Mouse (Mus musculus): ENCODE measurements around the gene Fcrl5. TPM values are rescaled to one million over a fixed set of nuclear protein-coding genes. Genes with fewer than 3 reads are reported as not detected.

Gene Fcrl5
- polyA plus RNA-seq (2012; rRNA removed) = not detected in 2 replicates

- H3K27me3 ChIP-seq (ENCODE audit: control insufficient read depth, insufficient read depth, low read length) = no peaks in the 10 kb centered on the region
- TF ChIP-seq POLR2A (IDR thresholded peaks at IDR 0.05; ENCODE audit: control insufficient read depth, low read depth, low read length) = no peak
- no peak for TF ChIP-seq CTCF (IDR thresholded peaks at IDR 0.05; ENCODE audit: control insufficient read depth, insufficient read depth, insufficient replicate concordance, low read depth, low read length)
- H3K4me3 ChIP-seq (ENCODE audit: control insufficient read depth, low read depth, low read length) = no peak within 1 kb of the TSS
- H3K36me3 ChIP-seq (ENCODE audit: control insufficient read depth, insufficient read depth, low read length) = no peaks in the 10 kb centered on the region
- H3K4me1 ChIP-seq (ENCODE audit: control insufficient read depth, insufficient read depth, low read length) = no peaks in the 10 kb centered on the region
- no peak within 1 kb of the TSS for H3K27ac ChIP-seq (ENCODE audit: control insufficient read depth, insufficient read depth, low read depth, low read length)
Measured at GRCm38 (mm10) chr3:87435479-87435878, at the start of gene Fcrl5. Gene Fcrl5 (plus strand): TSS chr3:87435773.

- TF ChIP-seq CTCF (IDR thresholded peaks at IDR 0.05; ENCODE audit: control insufficient read depth, insufficient read depth, insufficient replicate concordance, low read depth, low read length) = no peak
- TF ChIP-seq POLR2A (IDR thresholded peaks at IDR 0.05; ENCODE audit: control insufficient read depth, low read depth, low read length) = no peak
- no peak overlapping the region for H3K4me3 ChIP-seq (ENCODE audit: control insufficient read depth, low read depth, low read length)
- no peaks in the 10 kb centered on the region for H3K4me1 ChIP-seq (ENCODE audit: control insufficient read depth, insufficient read depth, low read length)
- no peak overlapping the region for H3K27ac ChIP-seq (ENCODE audit: control insufficient read depth, insufficient read depth, low read depth, low read length)
- H3K27me3 ChIP-seq (ENCODE audit: control insufficient read depth, insufficient read depth, low read length) = no peaks in the 10 kb centered on the region
- H3K36me3 ChIP-seq (ENCODE audit: control insufficient read depth, insufficient read depth, low read length) = no peaks in the 10 kb centered on the region
Measured at GRCm38 (mm10) chr3:87390935-87391334, 44.6 kb upstream of the Fcrl5 start.

- Histone ChIP-seq H3K27me3 (ENCODE audit: control insufficient read depth, insufficient read depth, low read length) (no peaks in the 10 kb centered on the region), H3K4me1 (ENCODE audit: control insufficient read depth, insufficient read depth, low read length) (no peaks in the 10 kb centered on the region), H3K4me3 (ENCODE audit: control insufficient read depth, low read depth, low read length) (no peak overlapping the region), H3K36me3 (ENCODE audit: control insufficient read depth, insufficient read depth, low read length) (no peaks in the 10 kb centered on the region), H3K27ac (ENCODE audit: control insufficient read depth, insufficient read depth, low read depth, low read length) (no peak overlapping the region)
- TF ChIP-seq POLR2A (IDR thresholded peaks at IDR 0.05; ENCODE audit: control insufficient read depth, low read depth, low read length) (no peak), CTCF (IDR thresholded peaks at IDR 0.05; ENCODE audit: control insufficient read depth, insufficient read depth, insufficient replicate concordance, low read depth, low read length) (no peak)
Measured at GRCm38 (mm10) chr3:87398809-87399208, 36.8 kb upstream of the Fcrl5 start.

GRCm38 (mm10) chr3:87399906-87400305 is 35.7 kb upstream of the Fcrl5 start:
- no peaks in the 10 kb centered on the region for H3K27me3 ChIP-seq (ENCODE audit: control insufficient read depth, insufficient read depth, low read length)
- no peaks in the 10 kb centered on the region for H3K36me3 ChIP-seq (ENCODE audit: control insufficient read depth, insufficient read depth, low read length)
- H3K27ac ChIP-seq (ENCODE audit: control insufficient read depth, insufficient read depth, low read depth, low read length) = no peak overlapping the region
- no peaks in the 10 kb centered on the region for H3K4me1 ChIP-seq (ENCODE audit: control insufficient read depth, insufficient read depth, low read length)
- H3K4me3 ChIP-seq (ENCODE audit: control insufficient read depth, low read depth, low read length) = no peak overlapping the region
- TF ChIP-seq CTCF (IDR thresholded peaks at IDR 0.05; ENCODE audit: control insufficient read depth, insufficient read depth, insufficient replicate concordance, low read depth, low read length) (no peak), POLR2A (IDR thresholded peaks at IDR 0.05; ENCODE audit: control insufficient read depth, low read depth, low read length) (no peak)

GRCm38 (mm10) chr3:87401321-87401720 is 34.3 kb upstream of the Fcrl5 start:
- H3K4me3 ChIP-seq (ENCODE audit: control insufficient read depth, low read depth, low read length) = no peak overlapping the region
- H3K27ac ChIP-seq (ENCODE audit: control insufficient read depth, insufficient read depth, low read depth, low read length) = no peak overlapping the region
- no peaks in the 10 kb centered on the region for H3K36me3 ChIP-seq (ENCODE audit: control insufficient read depth, insufficient read depth, low read length)
- H3K4me1 ChIP-seq (ENCODE audit: control insufficient read depth, insufficient read depth, low read length) = no peaks in the 10 kb centered on the region
- H3K27me3 ChIP-seq (ENCODE audit: control insufficient read depth, insufficient read depth, low read length) = no peaks in the 10 kb centered on the region
- TF ChIP-seq CTCF (IDR thresholded peaks at IDR 0.05; ENCODE audit: control insufficient read depth, insufficient read depth, insufficient replicate concordance, low read depth, low read length) = no peak
- TF ChIP-seq POLR2A (IDR thresholded peaks at IDR 0.05; ENCODE audit: control insufficient read depth, low read depth, low read length) = no peak

GRCm38 (mm10) chr3:87408171-87408570 is 27.4 kb upstream of the Fcrl5 start:
- Histone ChIP-seq H3K27ac (ENCODE audit: control insufficient read depth, insufficient read depth, low read depth, low read length) (no peak overlapping the region), H3K36me3 (ENCODE audit: control insufficient read depth, insufficient read depth, low read length) (no peaks in the 10 kb centered on the region), H3K27me3 (ENCODE audit: control insufficient read depth, insufficient read depth, low read length) (no peaks in the 10 kb centered on the region), H3K4me3 (ENCODE audit: control insufficient read depth, low read depth, low read length) (no peak overlapping the region), H3K4me1 (ENCODE audit: control insufficient read depth, insufficient read depth, low read length) (peaks cover 4% of the 10 kb centered on the region; the same call in 1 of the 2 replicates)
- TF ChIP-seq POLR2A (IDR thresholded peaks at IDR 0.05; ENCODE audit: control insufficient read depth, low read depth, low read length) (no peak), CTCF (IDR thresholded peaks at IDR 0.05; ENCODE audit: control insufficient read depth, insufficient read depth, insufficient replicate concordance, low read depth, low read length) (peak; percentile 75; the same call in 1 of the 2 replicates)

- peaks cover 4% of the 10 kb centered on the region; the same call in 1 of the 2 replicates for H3K4me1 ChIP-seq (ENCODE audit: control insufficient read depth, insufficient read depth, low read length)
Measured at GRCm38 (mm10) chr3:87409196-87409935, 26.2 kb upstream of the Fcrl5 start.

More at GRCm38 (mm10) chr3:87409196-87409935, 26.2 kb upstream of the Fcrl5 start:
- no peak overlapping the region for H3K4me3 ChIP-seq (ENCODE audit: control insufficient read depth, low read depth, low read length)
- H3K27ac ChIP-seq (ENCODE audit: control insufficient read depth, insufficient read depth, low read depth, low read length) = no peak overlapping the region
- H3K27me3 ChIP-seq (ENCODE audit: control insufficient read depth, insufficient read depth, low read length) = no peaks in the 10 kb centered on the region
- TF ChIP-seq CTCF (IDR thresholded peaks at IDR 0.05; ENCODE audit: control insufficient read depth, insufficient read depth, insufficient replicate concordance, low read depth, low read length) (no peak), POLR2A (IDR thresholded peaks at IDR 0.05; ENCODE audit: control insufficient read depth, low read depth, low read length) (no peak)
- H3K36me3 ChIP-seq (ENCODE audit: control insufficient read depth, insufficient read depth, low read length) = no peaks in the 10 kb centered on the region

Measured in testis, adult 2 months (tissue).